Mouse (Mus musculus) C2C12 (cell line): Measurements from ENCODE around the gene Crtc2.

Experiments used
- CTCF ChIP-seq: IDR thresholded peaks from one replicate; pipeline ENCODE4 v1.5.1; 2011; ENCODE audit not compliant: control insufficient read depth, insufficient read depth, insufficient read length
- MYOG ChIP-seq: IDR thresholded peaks from one replicate; pipeline ENCODE4 v1.6.1; 2011; ENCODE audit not compliant: control insufficient read depth, insufficient read length; ENCODE audit errors: extremely low read depth

GRCm38 (mm10) chr3:90293352-90294063 is 39.5 kb downstream of the Crtc2 start:
- TF ChIP-seq MYOG (no peak), CTCF (no peak)
